Mouse (Mus musculus) gastrocnemius, adult 2 months (tissue): Measurements from ENCODE around the gene Bcr. TPM values are rescaled to one million over a fixed set of nuclear protein-coding genes. Genes with fewer than 3 reads are reported as not detected.

Experiments used
- DNase-seq: peaks from one replicate; pipeline ENCODE4 v3.0.0; 2022
- H3K27ac ChIP-seq: fragments of 200-600 bp; 2 replicates; pipeline ENCODE4 v1.8.1; 2022; ENCODE audit warnings: mild to moderate bottlenecking
- H3K4me3 ChIP-seq: fragments of 200-600 bp; 2 replicates; pipeline ENCODE4 v1.8.1; 2022; ENCODE audit warnings: mild to moderate bottlenecking, moderate library complexity
- CTCF ChIP-seq: fragments of 200-600 bp; IDR thresholded peaks from 2 replicates; pipeline ENCODE4 v1.8.1; 2022; ENCODE audit warnings: antibody characterized with exemption, mild to moderate bottlenecking, moderate library complexity
- intact Hi-C: fragments of 180-260 bp; cut with DNase I; formaldehyde crosslinking; loops from one replicate; pipeline ENCODE4 v1.15.1; 2025
- total RNA-seq, 2 experiments: library from RNA; stranded (reverse); gene quantifications; 2 replicates each; pipeline ENCODE4 v1.2.3; 2021

The Bcr gene
- total RNA-seq, 2 experiments from 2014 or later: 4.1 to 5.1 TPM

GRCm38 (mm10) chr10:75044459-75044858 lies 15.9 kb upstream of the Bcr start:
- H3K4me3 ChIP-seq: no peak overlapping the region
- no peak for TF ChIP-seq CTCF
- intact Hi-C loops: no loop called here
- no peak overlapping the region for H3K27ac ChIP-seq
- no peak for DNase-seq

GRCm38 (mm10) chr10:75045831-75046230 lies 14.6 kb upstream of the Bcr start:
- Histone ChIP-seq H3K4me3 (no peak overlapping the region), H3K27ac (no peak overlapping the region)
- TF ChIP-seq CTCF: no peak
- no peak for DNase-seq
- intact Hi-C loops: no loop called here

DNA sequence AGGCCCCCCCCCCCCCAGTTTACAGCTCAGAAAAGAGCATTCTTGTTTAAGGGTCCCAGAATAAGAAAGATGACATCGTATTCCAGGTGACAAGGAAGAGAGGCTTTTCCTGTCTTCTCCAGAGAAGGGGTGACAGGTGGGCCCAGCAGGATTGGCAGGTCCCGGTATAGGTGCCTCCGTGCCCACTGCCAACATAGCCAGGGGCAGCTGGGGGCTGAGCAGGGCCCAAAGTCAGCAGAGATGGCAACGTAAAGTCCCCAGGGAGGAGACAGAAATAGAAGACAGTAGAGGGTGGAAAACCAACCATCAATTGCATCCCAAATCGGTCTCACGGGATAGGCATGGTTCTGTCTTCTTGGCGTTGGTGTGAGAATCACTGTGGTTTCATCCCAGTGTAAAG lies 11.7 kb upstream of the Bcr start:
- Histone ChIP-seq H3K27ac (no peak overlapping the region), H3K4me3 (no peak overlapping the region)
- no peak for TF ChIP-seq CTCF
- no peak for DNase-seq
- intact Hi-C loops: no loop called here

GRCm38 (mm10) chr10:75051364-75052074 lies 8.9 kb upstream of the Bcr start:
- no peak overlapping the region for H3K27ac ChIP-seq
- DNase-seq: no peak
- no peak for TF ChIP-seq CTCF
- intact Hi-C loops: no loop called here
- no peak overlapping the region for H3K4me3 ChIP-seq

DNA sequence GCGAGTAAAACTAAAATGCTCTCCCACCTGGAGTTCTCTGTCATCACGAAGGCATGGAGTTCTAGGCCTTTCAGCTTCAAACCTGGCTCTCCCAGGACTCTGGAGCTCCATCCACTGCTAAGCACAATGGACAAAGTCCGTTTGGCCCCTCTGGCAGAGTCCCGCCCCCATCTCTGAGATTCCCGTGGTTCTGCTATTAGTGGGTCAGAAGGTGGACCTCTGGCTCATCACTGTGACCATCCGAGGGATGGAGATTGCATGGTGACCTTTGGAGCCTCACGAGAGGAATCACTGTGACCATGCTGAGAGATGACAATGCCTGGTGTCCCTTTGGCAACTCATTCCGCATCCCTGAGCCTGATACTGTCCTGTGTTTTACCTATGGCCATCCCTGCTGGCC lies 7.5 kb upstream of the Bcr start:
- intact Hi-C loops: no loop called here
- DNase-seq: no peak
- Histone ChIP-seq H3K4me3 (no peak overlapping the region), H3K27ac (no peak overlapping the region)
- no peak for TF ChIP-seq CTCF

- intact Hi-C loops: no loop called here
- Histone ChIP-seq H3K4me3 (no peak overlapping the region), H3K27ac (no peak overlapping the region)
- no peak for TF ChIP-seq CTCF
- DNase-seq: no peak
Observed at GRCm38 (mm10) chr10:75053655-75054054, 6.7 kb upstream of the Bcr start.

- TF ChIP-seq CTCF: no peak
- DNase-seq: peak; percentile 51
- intact Hi-C loops: no loop called here
- no peak overlapping the region for H3K27ac ChIP-seq
- H3K4me3 ChIP-seq: no peak overlapping the region
Observed at GRCm38 (mm10) chr10:75054125-75054524, 6.3 kb upstream of the Bcr start.

GRCm38 (mm10) chr10:75055672-75056071 lies 4.7 kb upstream of the Bcr start:
- Histone ChIP-seq H3K4me3 (no peak overlapping the region), H3K27ac (no peak overlapping the region)
- TF ChIP-seq CTCF: no peak
- intact Hi-C loops: no loop called here
- DNase-seq: no peak

- Histone ChIP-seq H3K27ac (no peak overlapping the region), H3K4me3 (no peak overlapping the region)
- no peak for DNase-seq
- intact Hi-C loops: no loop called here
- no peak for TF ChIP-seq CTCF
Observed at GRCm38 (mm10) chr10:75056255-75056654, 4.1 kb upstream of the Bcr start.

GRCm38 (mm10) chr10:75058336-75058735 lies 2.1 kb upstream of the Bcr start:
- no peak for TF ChIP-seq CTCF
- Histone ChIP-seq H3K4me3 (no peak overlapping the region), H3K27ac (no peak overlapping the region)
- DNase-seq: no peak
- intact Hi-C loops: no loop called here

DNA sequence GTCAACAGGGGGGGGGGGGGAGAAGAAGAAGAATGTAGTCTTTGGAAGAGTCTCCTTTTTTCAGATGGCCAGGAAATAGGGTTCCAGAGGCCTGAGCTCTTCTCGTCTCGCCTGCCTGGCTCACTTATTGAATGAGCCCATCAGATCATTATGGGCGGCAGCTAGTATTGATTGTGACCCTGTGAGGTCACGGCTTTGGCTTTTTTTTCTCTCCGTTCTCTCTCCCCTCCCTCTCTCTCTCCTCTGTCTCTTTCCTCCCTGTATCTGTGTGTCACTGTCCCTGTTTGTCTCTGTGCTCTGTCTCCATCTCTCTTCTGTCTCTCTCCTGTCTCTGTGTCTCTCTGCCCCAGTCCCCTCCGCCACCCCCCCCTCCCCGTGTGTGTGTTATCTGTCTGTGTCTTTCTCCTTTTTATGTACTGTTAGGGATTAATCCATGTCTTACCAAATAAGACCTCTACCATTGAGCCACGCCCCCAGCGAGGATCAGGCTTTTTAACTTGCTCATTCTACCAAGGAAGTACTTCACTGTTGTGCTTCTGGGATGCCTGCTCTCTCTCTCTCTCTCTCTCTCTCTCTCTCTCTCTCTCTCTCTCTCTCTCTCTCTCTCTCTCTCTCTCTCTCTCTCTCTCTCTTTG lies 1.5 kb upstream of the Bcr start:
- Histone ChIP-seq H3K27ac (no peak overlapping the region), H3K4me3 (no peak overlapping the region; the same call in 1 of the 2 replicates)
- no peak for DNase-seq
- no peak for TF ChIP-seq CTCF
- intact Hi-C loops: loop anchor here (1.0 kb wide), 1 partner anchor 92 kb away; no protein-coding TSS in a partner anchor

DNA sequence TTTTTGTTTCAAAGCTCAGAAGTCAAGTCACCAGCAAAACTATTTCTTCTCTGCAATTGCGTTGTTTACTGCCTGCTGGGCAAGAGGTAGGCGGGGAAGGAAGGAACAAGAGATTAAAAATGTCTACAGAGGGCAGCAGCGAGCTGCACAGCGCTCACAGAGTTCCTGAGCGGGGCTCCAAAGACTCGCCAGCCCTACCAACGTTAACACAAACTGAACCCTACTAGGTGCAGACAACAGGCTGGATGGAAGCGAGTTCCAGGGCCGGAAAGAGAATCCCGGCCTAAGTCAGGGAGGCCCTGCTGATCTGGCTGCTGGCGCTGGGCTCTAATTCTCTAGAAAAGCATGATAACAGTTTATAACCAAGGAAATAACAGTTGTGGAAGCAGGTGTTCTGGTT lies 996 bp upstream of the Bcr start:
- Histone ChIP-seq H3K27ac (no peak overlapping the region), H3K4me3 (peak overlapping the region; percentile 93)
- TF ChIP-seq CTCF: peak; percentile 93
- intact Hi-C loops: loop anchor here (1.0 kb wide), 1 partner anchor 92 kb away; no protein-coding TSS in a partner anchor
- DNase-seq: peak; percentile 76

DNA sequence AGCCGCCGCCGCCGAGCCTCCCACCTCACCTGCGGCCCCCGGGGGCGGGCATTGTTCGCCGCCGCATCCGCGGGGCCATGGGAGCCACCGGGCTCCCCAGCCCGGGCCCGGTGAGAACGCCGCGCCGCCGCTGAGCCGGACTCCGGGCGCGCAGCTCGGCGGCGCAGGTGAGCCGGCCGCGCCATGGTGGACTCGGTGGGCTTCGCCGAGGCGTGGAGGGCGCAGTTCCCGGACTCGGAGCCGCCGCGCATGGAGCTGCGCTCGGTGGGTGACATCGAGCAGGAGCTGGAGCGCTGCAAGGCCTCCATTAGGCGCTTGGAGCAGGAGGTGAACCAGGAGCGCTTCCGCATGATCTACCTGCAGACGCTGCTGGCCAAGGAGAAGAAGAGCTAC lies 447 bp downstream of the Bcr start:
- H3K27ac ChIP-seq: peak overlapping the region; percentile 83

More for the DNA sequence above, 447 bp downstream of the Bcr start:
- peak; percentile 36 for DNase-seq
- intact Hi-C loops: loop anchor here (5.0 kb wide), 1 partner anchor 41 kb away; no protein-coding TSS in a partner anchor
- TF ChIP-seq CTCF: no peak
- H3K4me3 ChIP-seq: peak overlapping the region; percentile 93
